Mouse (Mus musculus) E14TG2a.4 (cell line): Measurements from ENCODE around the gene Nomo1.

Experiments
- CTCF ChIP-seq: conservative IDR thresholded peaks from 2 replicates; pipeline ENCODE4 v1.5.1; 2014; ENCODE audit warnings: low read length
- NANOG ChIP-seq: IDR thresholded peaks from 2 replicates; pipeline ENCODE4 v1.6.1; 2014; ENCODE audit warnings: borderline replicate concordance, low read length, mixed read lengths
- POU5F1 ChIP-seq: IDR thresholded peaks from 2 replicates; pipeline ENCODE4 v1.6.1; 2014; ENCODE audit warnings: low read length, borderline replicate concordance

DNA sequence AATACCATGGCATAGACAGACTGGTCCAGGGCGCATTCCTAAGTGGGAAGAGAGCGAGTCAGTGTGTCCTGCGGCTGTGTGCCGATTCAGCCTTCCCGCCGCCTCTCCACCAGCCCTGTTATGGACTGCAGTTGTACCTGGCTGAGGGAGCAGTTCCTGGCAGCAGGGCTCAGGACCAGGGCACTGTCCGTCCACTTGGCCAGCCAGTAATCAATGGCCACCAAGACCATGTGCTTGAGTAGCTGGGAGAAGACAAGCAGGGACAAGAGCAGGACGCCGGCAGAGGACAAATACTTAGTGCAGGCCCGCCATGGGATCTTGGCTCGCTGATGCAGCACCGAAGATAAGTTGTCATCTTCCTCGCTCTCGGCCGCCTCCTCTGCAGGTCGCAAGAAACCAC is 83.5 kb downstream of the Nomo1 start:
- TF ChIP-seq CTCF (no peak), NANOG (no peak), POU5F1 (no peak)
